8 mouse cellular contexts compared by ENCODE assay signal in genomic region chr11:76836317-76836716, GRCm38 (mm10). TPM values are rescaled to one million over a fixed set of nuclear protein-coding genes. Genes with fewer than 3 reads are reported as not detected.
DNase-seq lines count a peak whose midpoint lies in the region; ATAC-seq and TF ChIP-seq lines count a peak whose summit lies in the region.
"Had no signal": no experiment of that assay in that cellular context is flagged by ENCODE, and none has a peak within 500 bp of the region (broad histone marks: within the 10 kb centered on the region; RNA-seq: fewer than 3 reads in every experiment).

No protein-coding gene starts in this region.

- H3K4me3 ChIP-seq in embryonic facial prominence, embryonic 10.5 days = no peak overlapping the region
- no peak overlapping the region for H3K4me3 ChIP-seq in liver, embryonic 14.5 days (ENCODE audit: insufficient read depth in 1 of 2, low read depth in 2 of 2, low read length in 2 of 2)
- H3K4me3 ChIP-seq: hindbrain, embryonic 10.5 days had no signal

- peaks cover 18% of the 10 kb centered on the region for H3K36me3 ChIP-seq in embryonic facial prominence, embryonic 10.5 days (replicated peaks)
- no peaks in the 10 kb centered on the region for H3K36me3 ChIP-seq in liver, embryonic 14.5 days (replicated peaks; ENCODE audit: control insufficient read depth, insufficient read depth, low read depth)

- ATAC-seq in liver, embryonic 14.5 days (ENCODE audit: insufficient read depth) = no peak

- WGBS in embryonic facial prominence, embryonic 10.5 days = 58% methylated on average over 6 of the region's 6 CpGs
- WGBS in liver, embryonic 14.5 days (ENCODE audit: insufficient replicate concordance) = 69% methylated on average over 6 of the region's 6 CpGs

- no peak for TF ChIP-seq EP300 in liver, embryonic 14.5 days (IDR thresholded peaks at IDR 0.05; ENCODE audit: low read depth)

- no peaks in the 10 kb centered on the region for H3K27me3 ChIP-seq in embryonic facial prominence, embryonic 10.5 days (replicated peaks; ENCODE audit: low read depth, poor library complexity, severe bottlenecking)
- H3K27me3 ChIP-seq in liver, embryonic 14.5 days (ENCODE audit: control insufficient read depth, insufficient read depth, low read length) = no peaks in the 10 kb centered on the region

- H3K9ac ChIP-seq in liver, embryonic 14.5 days (replicated peaks) = no peak overlapping the region

- peak; percentile 20 for DNase-seq in kidney, postnatal 10 days
- no peak for DNase-seq in kidney, adult 11 months
- peak; percentile 43 for DNase-seq in Muller cell, postnatal 12 days (ENCODE audit: inconsistent ontology term)
- no peak for DNase-seq in embryonic facial prominence, embryonic 10.5 days (ENCODE audit: low spot score)
- DNase-seq in liver, embryonic 14.5 days (ENCODE audit: low read depth in 3 of 3, low spot score in 3 of 3) = no peak
- DNase-seq in urinary bladder, postnatal 36 days (ENCODE audit: low spot score in 2 of 2) = no peak
- DNase-seq in urinary bladder, postnatal 14 days (ENCODE audit: low spot score) = no peak

- TF ChIP-seq CTCF in liver, embryonic 14.5 days (IDR thresholded peaks at IDR 0.05; ENCODE audit: low read depth) = no peak

- 0 out of 2 replicates have a peak overlapping the region, but pooled peaks have one; percentile 10 for H3K27ac ChIP-seq in embryonic facial prominence, embryonic 10.5 days (replicated peaks)
- H3K27ac ChIP-seq in liver, embryonic 14.5 days = peak overlapping the region; percentile 45
- H3K27ac ChIP-seq: hindbrain, embryonic 10.5 days had no signal

- no peaks in the 10 kb centered on the region for H3K9me3 ChIP-seq in embryonic facial prominence, embryonic 10.5 days
- H3K9me3 ChIP-seq in liver, embryonic 14.5 days (ENCODE audit: control insufficient read depth, low read length) = no peaks in the 10 kb centered on the region
- H3K9me3 ChIP-seq: hindbrain, embryonic 10.5 days had no signal

- H3K4me1 ChIP-seq in embryonic facial prominence, embryonic 10.5 days = 0 out of 2 replicates have a peak, but pooled peaks cover 3% of the 10 kb centered on the region
- H3K4me1 ChIP-seq in liver, embryonic 14.5 days (replicated peaks; ENCODE audit: control insufficient read depth in 2 of 2, insufficient read depth in 2 of 2, low read length in 1 of 2) = peaks cover 29 to 42% of the 10 kb centered on the region in 2 experiments
- H3K4me1 ChIP-seq: hindbrain, embryonic 10.5 days had no signal

- H3K4me2 ChIP-seq in liver, embryonic 14.5 days (ENCODE audit: low read depth) = peak overlapping the region; percentile 54

RNA-seq across cellular contexts. Expression of gene Cpd, which starts 10.5 kb away (rescaled TPM):
- 7.9 and 8.5 TPM in 2 replicates for polyA plus RNA-seq in embryonic facial prominence, embryonic 10.5 days (2016; fragmentation: Nextera tagmentation; extraction: Ambion mirVana)
- polyA plus RNA-seq in liver, embryonic 14.5 days (2012; rRNA removed) = 5.9 and 7.2 TPM in 2 replicates
- polyA plus RNA-seq in liver, embryonic 14.5 days (2014; fragmentation: Nextera tagmentation; extraction: Ambion mirVana) = 8.2 and 8.5 TPM in 2 replicates

Comparison
In these comparisons a context has a peak if more than half of its experiments do, and no peak if none do; other contexts are left out.
1. DNase-seq: peak in kidney, postnatal 10 days (single experiment) and Muller cell, postnatal 12 days (single experiment); none in kidney, adult 11 months (single experiment), embryonic facial prominence, embryonic 10.5 days (single experiment), liver, embryonic 14.5 days (0 of 3), urinary bladder, postnatal 36 days (0 of 2) and urinary bladder, postnatal 14 days (single experiment).